Mouse (Mus musculus) cortical plate, adult 2 months (tissue): ENCODE results near the gene Apol7a. TPM values are rescaled to one million over a fixed set of nuclear protein-coding genes. Genes with fewer than 3 reads are reported as not detected.

Experiments used
- H3K27ac ChIP-seq: fragments of 200-500 bp; 2 replicates; pipeline ENCODE4 v1.5.1; 2012; ENCODE audit warnings: low read length, control low read depth, inconsistent platforms; ENCODE audit not compliant: insufficient read depth
- H3K4me1 ChIP-seq: fragments of 200-500 bp; 2 replicates; pipeline ENCODE4 v1.6.1; 2011; ENCODE audit warnings: low read length; ENCODE audit not compliant: control insufficient read depth, insufficient read depth
- H3K4me3 ChIP-seq: fragments of 200-500 bp; 2 replicates; pipeline ENCODE4 v1.5.1; 2011; ENCODE audit warnings: mild to moderate bottlenecking, low read length, control low read depth; ENCODE audit not compliant: insufficient read depth
- CTCF ChIP-seq: fragments of 200-500 bp; IDR thresholded peaks from 2 replicates; pipeline ENCODE4 v1.5.1; 2011; ENCODE audit warnings: mild to moderate bottlenecking, control low read depth, low read length; ENCODE audit not compliant: insufficient read depth; ENCODE audit errors: extremely low read depth
- POLR2A ChIP-seq: fragments of 200-500 bp; IDR thresholded peaks from 2 replicates; pipeline ENCODE4 v1.6.1; 2011; ENCODE audit warnings: mild to moderate bottlenecking, low read length, control low read depth; ENCODE audit not compliant: insufficient read depth; ENCODE audit errors: extremely low read depth
- polyA plus RNA-seq: library from polyadenylated mRNA; depleted of rRNA; stranded (reverse); fragments of >200 nt; gene quantifications from 2 replicates; pipeline ENCODE4 v1.2.3, GENCODE M21; 2012; rRNA removed

Gene Apol7a
- polyA plus RNA-seq, 1 experiment: 1.1 TPM

GRCm38 (mm10) chr15:77344127-77345125, 54.5 kb downstream of the Apol7a start:
- Histone ChIP-seq H3K4me3 (no peak overlapping the region), H3K4me1 (no peaks in the 10 kb centered on the region), H3K27ac (no peak overlapping the region)
- TF ChIP-seq POLR2A: no peak
- no peak for TF ChIP-seq CTCF

GRCm38 (mm10) chr15:77343527-77344091, 55.3 kb downstream of the Apol7a start:
- no peak overlapping the region for H3K27ac ChIP-seq
- TF ChIP-seq POLR2A (no peak), CTCF (peak; percentile 60)
- H3K4me1 ChIP-seq: no peaks in the 10 kb centered on the region
- 0 out of 2 replicates have a peak overlapping the region, but pooled peaks have one; percentile 11 for H3K4me3 ChIP-seq

GRCm38 (mm10) chr15:77342962-77343526, 55.9 kb downstream of the Apol7a start:
- TF ChIP-seq CTCF: no peak
- no peak for TF ChIP-seq POLR2A
- no peak overlapping the region for H3K27ac ChIP-seq

GRCm38 (mm10) chr15:77342005-77342404, 56.9 kb downstream of the Apol7a start:
- Histone ChIP-seq H3K27ac (no peak overlapping the region), H3K4me3 (no peak overlapping the region), H3K4me1 (peaks cover under 1% of the 10 kb centered on the region; the same call in 1 of the 2 replicates)
- TF ChIP-seq POLR2A: no peak
- TF ChIP-seq CTCF: no peak

More at GRCm38 (mm10) chr15:77342962-77343526, 55.9 kb downstream of the Apol7a start:
- no peaks in the 10 kb centered on the region for H3K4me1 ChIP-seq
- H3K4me3 ChIP-seq: 0 out of 2 replicates have a peak overlapping the region, but pooled peaks have one; percentile 11

- TF ChIP-seq CTCF: no peak
- TF ChIP-seq POLR2A: no peak
- H3K4me1 ChIP-seq: peaks cover 3% of the 10 kb centered on the region; the same call in 1 of the 2 replicates
- H3K27ac ChIP-seq: no peak overlapping the region
- H3K4me3 ChIP-seq: no peak overlapping the region
Measured at GRCm38 (mm10) chr15:77340581-77340980, 58.3 kb downstream of the Apol7a start.

- H3K4me1 ChIP-seq: peaks cover 3% of the 10 kb centered on the region; the same call in 1 of the 2 replicates
- TF ChIP-seq CTCF (no peak), POLR2A (no peak)
- H3K4me3 ChIP-seq: no peak overlapping the region
- H3K27ac ChIP-seq: no peak overlapping the region
Measured at GRCm38 (mm10) chr15:77338924-77339429, 59.9 kb downstream of the Apol7a start.

GRCm38 (mm10) chr15:77338451-77338850, 60.5 kb downstream of the Apol7a start:
- Histone ChIP-seq H3K4me3 (no peak overlapping the region), H3K27ac (no peak overlapping the region), H3K4me1 (peaks cover 3% of the 10 kb centered on the region; the same call in 1 of the 2 replicates)
- no peak for TF ChIP-seq POLR2A

Other genes with a start within 250 kb of the Apol7a start
- 193 and 203 TPM in 2 replicates for gene Rbfox2, start 92.1 kb downstream of the Apol7a start, polyA plus RNA-seq
- gene Apol9a, start 12.0 kb upstream of the Apol7a start, polyA plus RNA-seq: 0.40 and 0.46 TPM in 2 replicates
- gene Apol7b, start 48.4 kb upstream of the Apol7a start, polyA plus RNA-seq: 0.11 and 0.15 TPM in 2 replicates
- gene Apol10a, start 77.9 kb upstream of the Apol7a start, polyA plus RNA-seq: not detected in 2 replicates
- not detected in 2 replicates for gene Apol11a, start 109.2 kb upstream of the Apol7a start, polyA plus RNA-seq
- not detected in 2 replicates for gene Apol7c, start 134.2 kb upstream of the Apol7a start, polyA plus RNA-seq
- gene 1700025B11Rik, start 162.8 kb upstream of the Apol7a start, polyA plus RNA-seq: not detected in 2 replicates
- gene Apol10b, start 197.0 kb upstream of the Apol7a start, polyA plus RNA-seq: 0.21 and 0.28 TPM in 2 replicates
- gene Gm36245, start 200.1 kb upstream of the Apol7a start, polyA plus RNA-seq: not detected in 2 replicates
- gene Apol11b, start 244.2 kb upstream of the Apol7a start, polyA plus RNA-seq: 0.06 TPM in 1 of 2 replicates, not detected in the other